Mouse (Mus musculus): ENCODE measurements at regions not wholly inside any gene's neighbourhood (a gene's known extent, or its start where the extent isn't known, plus 50 kb on each side); places are given as distances from the start of the nearest gene placed in this dataset.
"Not testable (repeated sequence)": the region's sequence is repeated elsewhere in the genome, so short reads cannot be mapped to it uniquely, and the experiment has no call there.

- Histone ChIP-seq H3K4me1 (ENCODE audit: control insufficient read depth, insufficient read depth, low read length) (no peaks in the 10 kb centered on the region), H3K4me3 (replicated peaks; ENCODE audit: control insufficient read depth, low read depth, low read length) (no peak overlapping the region), H3K27ac (ENCODE audit: control insufficient read depth, insufficient read depth, low read depth, low read length, poor library complexity) (no peak overlapping the region)
- TF ChIP-seq CTCF (IDR thresholded peaks at IDR 0.05; ENCODE audit: control insufficient read depth, insufficient read depth, low read length) (no peak), POLR2A (IDR thresholded peaks at IDR 0.05; ENCODE audit: borderline replicate concordance, control insufficient read depth, low read depth, low read length) (no peak)
- WGBS, result 79% methylated on average over 9 of the region's 9 CpGs
These were observed 134.4 kb downstream of the Tcp10c start for GRCm38 (mm10) chr17:13488608-13489324.

- not testable (repeated sequence) for H3K27ac ChIP-seq (ENCODE audit: control insufficient read depth, insufficient read depth, low read depth, low read length, poor library complexity); H3K4me3 ChIP-seq (replicated peaks; ENCODE audit: control insufficient read depth, low read depth, low read length); H3K4me1 ChIP-seq (ENCODE audit: control insufficient read depth, insufficient read depth, low read length)
- 83% methylated on average over 1 of the region's 1 CpGs for WGBS
These were observed 137.9 kb downstream of the Tcp10c start for GRCm38 (mm10) chr17:13492239-13492638.

- H3K4me1 ChIP-seq (ENCODE audit: control insufficient read depth, insufficient read depth, low read length); H3K4me3 ChIP-seq (replicated peaks; ENCODE audit: control insufficient read depth, low read depth, low read length); H3K27ac ChIP-seq (ENCODE audit: control insufficient read depth, insufficient read depth, low read depth, low read length, poor library complexity): not testable (repeated sequence)
- 22% methylated on average over 4 of the region's 7 CpGs for WGBS
These were observed 138.4 kb downstream of the Tcp10c start for GRCm38 (mm10) chr17:13492649-13493277.

- 51% methylated on average over 3 of the region's 3 CpGs for WGBS
- not testable (repeated sequence) for H3K4me1 ChIP-seq (ENCODE audit: control insufficient read depth, insufficient read depth, low read length); H3K4me3 ChIP-seq (replicated peaks; ENCODE audit: control insufficient read depth, low read depth, low read length); H3K27ac ChIP-seq (ENCODE audit: control insufficient read depth, insufficient read depth, low read depth, low read length, poor library complexity)
These were observed 139.5 kb downstream of the Tcp10c start for GRCm38 (mm10) chr17:13493866-13494265.

- H3K27ac ChIP-seq (ENCODE audit: control insufficient read depth, insufficient read depth, low read depth, low read length, poor library complexity); H3K4me3 ChIP-seq (replicated peaks; ENCODE audit: control insufficient read depth, low read depth, low read length); H3K4me1 ChIP-seq (ENCODE audit: control insufficient read depth, insufficient read depth, low read length): not testable (repeated sequence)
- 80% methylated on average over 1 of the region's 1 CpGs for WGBS
These were observed 140.1 kb downstream of the Tcp10c start for GRCm38 (mm10) chr17:13494475-13494874.

- 82% methylated on average over 1 of the region's 1 CpGs for WGBS
- not testable (repeated sequence) for H3K4me1 ChIP-seq (ENCODE audit: control insufficient read depth, insufficient read depth, low read length); H3K27ac ChIP-seq (ENCODE audit: control insufficient read depth, insufficient read depth, low read depth, low read length, poor library complexity); H3K4me3 ChIP-seq (replicated peaks; ENCODE audit: control insufficient read depth, low read depth, low read length)
These were observed 150.0 kb downstream of the Tcp10c start for GRCm38 (mm10) chr17:13504365-13504764.

GRCm38 (mm10) chr17:13504827-13505268 lies 150.5 kb downstream of the Tcp10c start:
- WGBS, result 63% methylated on average over 8 of the region's 9 CpGs

GRCm38 (mm10) chr17:13507397-13508063 lies 153.2 kb downstream of the Tcp10c start:
- not testable (repeated sequence) for H3K4me3 ChIP-seq (replicated peaks; ENCODE audit: control insufficient read depth, low read depth, low read length); H3K4me1 ChIP-seq (ENCODE audit: control insufficient read depth, insufficient read depth, low read length); H3K27ac ChIP-seq (ENCODE audit: control insufficient read depth, insufficient read depth, low read depth, low read length, poor library complexity)
- 50% methylated on average over 2 of the region's 3 CpGs for WGBS

More at GRCm38 (mm10) chr17:13504827-13505268, 150.5 kb downstream of the Tcp10c start:
- H3K27ac ChIP-seq (ENCODE audit: control insufficient read depth, insufficient read depth, low read depth, low read length, poor library complexity); H3K4me3 ChIP-seq (replicated peaks; ENCODE audit: control insufficient read depth, low read depth, low read length); H3K4me1 ChIP-seq (ENCODE audit: control insufficient read depth, insufficient read depth, low read length): not testable (repeated sequence)

GRCm38 (mm10) chr17:13519409-13520201 lies 165.2 kb downstream of the Tcp10c start:
- not testable (repeated sequence) for H3K4me1 ChIP-seq (ENCODE audit: control insufficient read depth, insufficient read depth, low read length); H3K4me3 ChIP-seq (replicated peaks; ENCODE audit: control insufficient read depth, low read depth, low read length); H3K27ac ChIP-seq (ENCODE audit: control insufficient read depth, insufficient read depth, low read depth, low read length, poor library complexity)
- 83% methylated on average over 3 of the region's 5 CpGs for WGBS

- H3K4me3 ChIP-seq (replicated peaks; ENCODE audit: control insufficient read depth, low read depth, low read length); H3K27ac ChIP-seq (ENCODE audit: control insufficient read depth, insufficient read depth, low read depth, low read length, poor library complexity); H3K4me1 ChIP-seq (ENCODE audit: control insufficient read depth, insufficient read depth, low read length): not testable (repeated sequence)
- WGBS, result 4% methylated on average over 5 of the region's 5 CpGs
These were observed 178.2 kb downstream of the Tcp10c start for GRCm38 (mm10) chr17:13532579-13532978.
